Mouse (Mus musculus) E14TG2a.4 (cell line): ENCODE measurements around the gene Olfr1368.

Experiments
- CTCF ChIP-seq: conservative IDR thresholded peaks from 2 replicates; pipeline ENCODE4 v1.5.1; 2014; ENCODE audit warnings: low read length
- NANOG ChIP-seq: IDR thresholded peaks from 2 replicates; pipeline ENCODE4 v1.6.1; 2014; ENCODE audit warnings: borderline replicate concordance, low read length, mixed read lengths
- POU5F1 ChIP-seq: IDR thresholded peaks from 2 replicates; pipeline ENCODE4 v1.6.1; 2014; ENCODE audit warnings: low read length, borderline replicate concordance

DNA sequence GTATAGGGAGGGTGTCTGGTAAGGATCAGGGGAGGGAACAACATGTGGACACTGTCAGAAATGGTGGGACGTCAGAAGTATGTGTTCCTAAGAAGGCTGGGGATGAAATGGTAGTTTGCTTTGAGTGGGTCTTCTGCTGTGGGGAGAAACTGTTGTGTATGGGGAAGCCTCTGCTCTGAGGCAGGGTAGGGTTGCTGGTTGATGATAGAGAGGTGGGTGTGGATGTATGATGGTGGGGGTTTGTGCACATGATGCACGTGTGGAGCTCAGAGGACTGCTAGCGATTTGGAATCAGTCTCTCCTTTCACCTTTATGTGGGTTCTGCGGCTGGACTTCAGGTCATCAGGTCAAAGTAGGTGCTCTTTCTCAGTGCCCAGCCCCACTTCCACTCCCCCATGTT, 39.9 kb upstream of the Olfr1368 start:
- TF ChIP-seq CTCF, result no peak
- TF ChIP-seq POU5F1, result no peak
- TF ChIP-seq NANOG, result no peak
